Mouse (Mus musculus): ENCODE data around the gene Ror1. TPM values are rescaled to one million over a fixed set of nuclear protein-coding genes. Genes with fewer than 3 reads are reported as not detected.
A peak's percentile ranks its signal among the peaks of the same experiment; 100 is the strongest.

Gene Ror1
- polyA plus RNA-seq, 1 experiment from 2014 or later: 0.47 TPM

- no peaks in the 10 kb centered on the region for H3K27me3 ChIP-seq (ENCODE audit: control insufficient read depth, insufficient read depth, low read length)
- no peak for ATAC-seq (ENCODE audit: low read depth)
- no peaks in the 10 kb centered on the region for H3K4me1 ChIP-seq (ENCODE audit: control insufficient read depth, insufficient read depth, low read length)
- H3K9ac ChIP-seq (replicated peaks; ENCODE audit: low read depth, low read length): no peak overlapping the region
- no peak overlapping the region for H3K27ac ChIP-seq (ENCODE audit: low read depth, low read length)
- H3K36me3 ChIP-seq (ENCODE audit: control insufficient read depth, insufficient read depth, low read length): no peaks in the 10 kb centered on the region
- no peaks in the 10 kb centered on the region for H3K9me3 ChIP-seq (ENCODE audit: control insufficient read depth, low read length)
- WGBS: 46% methylated on average over 11 of the region's 11 CpGs
- no peak overlapping the region for H3K4me3 ChIP-seq (ENCODE audit: low read depth, low read length)
- H3K4me2 ChIP-seq (ENCODE audit: low read depth, low read length): no peak overlapping the region
Observed at GRCm38 (mm10) chr4:100372806-100373205, 277.2 kb downstream of the Ror1 start.

- Histone ChIP-seq H3K4me2 (ENCODE audit: low read depth, low read length) (no peak overlapping the region), H3K9me3 (ENCODE audit: control insufficient read depth, low read length) (no peaks in the 10 kb centered on the region), H3K36me3 (ENCODE audit: control insufficient read depth, insufficient read depth, low read length) (no peaks in the 10 kb centered on the region), H3K27ac (ENCODE audit: low read depth, low read length) (no peak overlapping the region), H3K4me1 (ENCODE audit: control insufficient read depth, insufficient read depth, low read length) (no peaks in the 10 kb centered on the region), H3K4me3 (ENCODE audit: low read depth, low read length) (no peak overlapping the region), H3K9ac (replicated peaks; ENCODE audit: low read depth, low read length) (no peak overlapping the region), H3K27me3 (ENCODE audit: control insufficient read depth, insufficient read depth, low read length) (no peaks in the 10 kb centered on the region)
- ATAC-seq (ENCODE audit: low read depth): no peak
- 75% methylated on average over 4 of the region's 4 CpGs for WGBS
Observed at GRCm38 (mm10) chr4:100373780-100374179, 278.2 kb downstream of the Ror1 start.

- Histone ChIP-seq H3K27ac (ENCODE audit: low read depth, low read length) (no peak overlapping the region), H3K9me3 (ENCODE audit: control insufficient read depth, low read length) (no peaks in the 10 kb centered on the region), H3K4me2 (ENCODE audit: low read depth, low read length) (no peak overlapping the region), H3K4me1 (ENCODE audit: control insufficient read depth, insufficient read depth, low read length) (no peaks in the 10 kb centered on the region), H3K4me3 (ENCODE audit: low read depth, low read length) (no peak overlapping the region), H3K36me3 (ENCODE audit: control insufficient read depth, insufficient read depth, low read length) (no peaks in the 10 kb centered on the region), H3K9ac (replicated peaks; ENCODE audit: low read depth, low read length) (no peak overlapping the region), H3K27me3 (ENCODE audit: control insufficient read depth, insufficient read depth, low read length) (no peaks in the 10 kb centered on the region)
- WGBS: 77% methylated on average over 5 of the region's 5 CpGs
- peak; percentile 46; the same call in 1 of the 2 replicates for ATAC-seq (ENCODE audit: low read depth)
Observed at GRCm38 (mm10) chr4:100375286-100375685, 279.7 kb downstream of the Ror1 start.

GRCm38 (mm10) chr4:100376163-100376562 is 280.6 kb downstream of the Ror1 start:
- ATAC-seq (ENCODE audit: low read depth): no peak
- H3K4me2 ChIP-seq (ENCODE audit: low read depth, low read length): no peak overlapping the region

GRCm38 (mm10) chr4:100377231-100377630 is 281.6 kb downstream of the Ror1 start:
- no peak overlapping the region for H3K4me3 ChIP-seq (ENCODE audit: low read depth, low read length)
- 82% methylated on average over 3 of the region's 3 CpGs for WGBS
- no peaks in the 10 kb centered on the region for H3K36me3 ChIP-seq (ENCODE audit: control insufficient read depth, insufficient read depth, low read length)
- no peak overlapping the region for H3K4me2 ChIP-seq (ENCODE audit: low read depth, low read length)
- no peaks in the 10 kb centered on the region for H3K9me3 ChIP-seq (ENCODE audit: control insufficient read depth, low read length)
- no peaks in the 10 kb centered on the region for H3K4me1 ChIP-seq (ENCODE audit: control insufficient read depth, insufficient read depth, low read length)
- ATAC-seq (ENCODE audit: low read depth): no peak
- no peaks in the 10 kb centered on the region for H3K27me3 ChIP-seq (ENCODE audit: control insufficient read depth, insufficient read depth, low read length)
- H3K9ac ChIP-seq (replicated peaks; ENCODE audit: low read depth, low read length): no peak overlapping the region
- H3K27ac ChIP-seq (ENCODE audit: low read depth, low read length): no peak overlapping the region

More at GRCm38 (mm10) chr4:100376163-100376562, 280.6 kb downstream of the Ror1 start:
- no peaks in the 10 kb centered on the region for H3K9me3 ChIP-seq (ENCODE audit: control insufficient read depth, low read length)
- H3K36me3 ChIP-seq (ENCODE audit: control insufficient read depth, insufficient read depth, low read length): no peaks in the 10 kb centered on the region
- H3K4me3 ChIP-seq (ENCODE audit: low read depth, low read length): no peak overlapping the region
- H3K27ac ChIP-seq (ENCODE audit: low read depth, low read length): no peak overlapping the region
- 61% methylated on average over 6 of the region's 6 CpGs for WGBS
- H3K27me3 ChIP-seq (ENCODE audit: control insufficient read depth, insufficient read depth, low read length): no peaks in the 10 kb centered on the region
- no peaks in the 10 kb centered on the region for H3K4me1 ChIP-seq (ENCODE audit: control insufficient read depth, insufficient read depth, low read length)
- H3K9ac ChIP-seq (replicated peaks; ENCODE audit: low read depth, low read length): no peak overlapping the region

GRCm38 (mm10) chr4:100377996-100378395 is 282.4 kb downstream of the Ror1 start:
- ATAC-seq (ENCODE audit: low read depth): no peak
- Histone ChIP-seq H3K9ac (replicated peaks; ENCODE audit: low read depth, low read length) (no peak overlapping the region), H3K27ac (ENCODE audit: low read depth, low read length) (no peak overlapping the region), H3K9me3 (ENCODE audit: control insufficient read depth, low read length) (no peaks in the 10 kb centered on the region), H3K4me3 (ENCODE audit: low read depth, low read length) (no peak overlapping the region), H3K4me2 (ENCODE audit: low read depth, low read length) (no peak overlapping the region), H3K36me3 (ENCODE audit: control insufficient read depth, insufficient read depth, low read length) (no peaks in the 10 kb centered on the region), H3K27me3 (ENCODE audit: control insufficient read depth, insufficient read depth, low read length) (no peaks in the 10 kb centered on the region), H3K4me1 (ENCODE audit: control insufficient read depth, insufficient read depth, low read length) (no peaks in the 10 kb centered on the region)
- 80% methylated on average over 4 of the region's 4 CpGs for WGBS

GRCm38 (mm10) chr4:100381760-100382159 is 286.2 kb downstream of the Ror1 start:
- H3K4me2 ChIP-seq (ENCODE audit: low read depth, low read length): no peak overlapping the region
- no peaks in the 10 kb centered on the region for H3K36me3 ChIP-seq (ENCODE audit: control insufficient read depth, insufficient read depth, low read length)
- WGBS: 86% methylated on average over 4 of the region's 4 CpGs
- no peak overlapping the region for H3K27ac ChIP-seq (ENCODE audit: low read depth, low read length)
- H3K4me3 ChIP-seq (ENCODE audit: low read depth, low read length): no peak overlapping the region
- H3K27me3 ChIP-seq (ENCODE audit: control insufficient read depth, insufficient read depth, low read length): no peaks in the 10 kb centered on the region
- ATAC-seq (ENCODE audit: low read depth): no peak
- H3K9me3 ChIP-seq (ENCODE audit: control insufficient read depth, low read length): no peaks in the 10 kb centered on the region
- no peak overlapping the region for H3K9ac ChIP-seq (replicated peaks; ENCODE audit: low read depth, low read length)
- no peaks in the 10 kb centered on the region for H3K4me1 ChIP-seq (ENCODE audit: control insufficient read depth, insufficient read depth, low read length)

GRCm38 (mm10) chr4:100386272-100386988 is 290.8 kb downstream of the Ror1 start:
- 84% methylated on average over 5 of the region's 5 CpGs for WGBS
- H3K9me3 ChIP-seq (ENCODE audit: control insufficient read depth, low read length): no peaks in the 10 kb centered on the region
- no peak overlapping the region for H3K27ac ChIP-seq (ENCODE audit: low read depth, low read length)
- no peaks in the 10 kb centered on the region for H3K4me1 ChIP-seq (ENCODE audit: control insufficient read depth, insufficient read depth, low read length)
- ATAC-seq (ENCODE audit: low read depth): no peak
- H3K4me3 ChIP-seq (ENCODE audit: low read depth, low read length): no peak overlapping the region
- no peak overlapping the region for H3K9ac ChIP-seq (replicated peaks; ENCODE audit: low read depth, low read length)
- no peaks in the 10 kb centered on the region for H3K36me3 ChIP-seq (ENCODE audit: control insufficient read depth, insufficient read depth, low read length)
- H3K27me3 ChIP-seq (ENCODE audit: control insufficient read depth, insufficient read depth, low read length): no peaks in the 10 kb centered on the region
- H3K4me2 ChIP-seq (ENCODE audit: low read depth, low read length): no peak overlapping the region

- no peak for ATAC-seq (ENCODE audit: low read depth)
- Histone ChIP-seq H3K27ac (ENCODE audit: low read depth, low read length) (no peak overlapping the region), H3K9ac (replicated peaks; ENCODE audit: low read depth, low read length) (no peak overlapping the region), H3K27me3 (ENCODE audit: control insufficient read depth, insufficient read depth, low read length) (no peaks in the 10 kb centered on the region), H3K4me1 (ENCODE audit: control insufficient read depth, insufficient read depth, low read length) (no peaks in the 10 kb centered on the region), H3K4me3 (ENCODE audit: low read depth, low read length) (no peak overlapping the region), H3K36me3 (ENCODE audit: control insufficient read depth, insufficient read depth, low read length) (no peaks in the 10 kb centered on the region), H3K9me3 (ENCODE audit: control insufficient read depth, low read length) (no peaks in the 10 kb centered on the region), H3K4me2 (ENCODE audit: low read depth, low read length) (no peak overlapping the region)
- 96% methylated on average over 6 of the region's 6 CpGs for WGBS
Observed at GRCm38 (mm10) chr4:100390436-100390835, 294.8 kb downstream of the Ror1 start.
